Mouse (Mus musculus): ENCODE data around the gene Trem2.

- TF ChIP-seq POLR2A (IDR thresholded peaks at IDR 0.05; ENCODE audit: borderline replicate concordance, insufficient read depth, low read length) (no peak), CTCF (IDR thresholded peaks at IDR 0.05; ENCODE audit: borderline replicate concordance, insufficient read depth, low read depth, low read length) (no peak)
Measured at GRCm38 (mm10) chr17:48301792-48302191, 44.4 kb upstream of the Trem2 start.
